Mouse (Mus musculus): ENCODE measurements at regions not wholly inside any gene's neighbourhood (a gene's known extent, or its start where the extent isn't known, plus 50 kb on each side); places are given as distances from the start of the nearest gene placed in this dataset.

- Histone ChIP-seq H3K4me1 (ENCODE audit: control insufficient read depth, insufficient read depth, low read length) (0 out of 2 replicates have a peak, but pooled peaks cover 3% of the 10 kb centered on the region), H3K27me3 (ENCODE audit: control insufficient read depth, insufficient read depth, low read length) (no peaks in the 10 kb centered on the region), H3K36me3 (ENCODE audit: control insufficient read depth, insufficient read depth, low read length) (no peaks in the 10 kb centered on the region), H3K4me3 (ENCODE audit: low read depth, low read length) (no peak overlapping the region), H3K9me3 (ENCODE audit: control insufficient read depth, low read length) (no peaks in the 10 kb centered on the region), H3K9ac (ENCODE audit: low read length) (no peak overlapping the region), H3K27ac (ENCODE audit: low read depth, low read length) (no peak overlapping the region), H3K4me2 (ENCODE audit: low read depth) (no peak overlapping the region)
- DNase-seq (ENCODE audit: low spot score), result peak; percentile 80
- 11% methylated on average over 9 of the region's 9 CpGs for WGBS
- ATAC-seq (ENCODE audit: insufficient read depth, low FRiP score, low TSS enrichment), result peak; percentile 67; the same call in 1 of the 2 replicates
Observed at GRCm38 (mm10) chr1:57205198-57205987, 172.0 kb upstream of the 1700066M21Rik start.

- Histone ChIP-seq H3K27me3 (ENCODE audit: control insufficient read depth, insufficient read depth, low read length) (no peaks in the 10 kb centered on the region), H3K36me3 (ENCODE audit: control insufficient read depth, insufficient read depth, low read length) (no peaks in the 10 kb centered on the region), H3K4me2 (ENCODE audit: low read depth) (no peak overlapping the region), H3K4me1 (ENCODE audit: control insufficient read depth, insufficient read depth, low read length) (0 out of 2 replicates have a peak, but pooled peaks cover 3% of the 10 kb centered on the region), H3K9me3 (ENCODE audit: control insufficient read depth, low read length) (no peaks in the 10 kb centered on the region), H3K9ac (ENCODE audit: low read length) (no peak overlapping the region), H3K27ac (ENCODE audit: low read depth, low read length) (no peak overlapping the region), H3K4me3 (ENCODE audit: low read depth, low read length) (no peak overlapping the region)
- no peak for ATAC-seq (ENCODE audit: insufficient read depth, low FRiP score, low TSS enrichment)
- WGBS, result 77% methylated on average over 3 of the region's 3 CpGs
- DNase-seq (ENCODE audit: low spot score), result no peak
Observed at GRCm38 (mm10) chr1:57206496-57206895, 170.9 kb upstream of the 1700066M21Rik start.

- no peaks in the 10 kb centered on the region for H3K27me3 ChIP-seq (ENCODE audit: control insufficient read depth, insufficient read depth, low read length)
- H3K27ac ChIP-seq (ENCODE audit: low read depth, low read length), result no peak overlapping the region
- H3K4me1 ChIP-seq (ENCODE audit: control insufficient read depth, insufficient read depth, low read length), result 0 out of 2 replicates have a peak, but pooled peaks cover 3% of the 10 kb centered on the region
- 19% methylated on average over 1 of the region's 1 CpGs for WGBS
- H3K9ac ChIP-seq (ENCODE audit: low read length), result no peak overlapping the region
- no peaks in the 10 kb centered on the region for H3K9me3 ChIP-seq (ENCODE audit: control insufficient read depth, low read length)
- H3K4me2 ChIP-seq (ENCODE audit: low read depth), result no peak overlapping the region
- no peak for ATAC-seq (ENCODE audit: insufficient read depth, low FRiP score, low TSS enrichment)
- no peak for DNase-seq (ENCODE audit: low spot score)
- no peak overlapping the region for H3K4me3 ChIP-seq (ENCODE audit: low read depth, low read length)
- no peaks in the 10 kb centered on the region for H3K36me3 ChIP-seq (ENCODE audit: control insufficient read depth, insufficient read depth, low read length)
Observed at GRCm38 (mm10) chr1:57206944-57207343, 170.5 kb upstream of the 1700066M21Rik start.

- H3K4me2 ChIP-seq (ENCODE audit: low read depth), result no peak overlapping the region
- no peak overlapping the region for H3K27ac ChIP-seq (ENCODE audit: low read depth, low read length)
- H3K36me3 ChIP-seq (ENCODE audit: control insufficient read depth, insufficient read depth, low read length), result no peaks in the 10 kb centered on the region
- H3K4me1 ChIP-seq (ENCODE audit: control insufficient read depth, insufficient read depth, low read length), result 0 out of 2 replicates have a peak, but pooled peaks cover 3% of the 10 kb centered on the region
- H3K9ac ChIP-seq (ENCODE audit: low read length), result no peak overlapping the region
- H3K4me3 ChIP-seq (ENCODE audit: low read depth, low read length), result no peak overlapping the region
- WGBS, result 86% methylated on average over 9 of the region's 9 CpGs
- H3K27me3 ChIP-seq (ENCODE audit: control insufficient read depth, insufficient read depth, low read length), result no peaks in the 10 kb centered on the region
- ATAC-seq (ENCODE audit: insufficient read depth, low FRiP score, low TSS enrichment), result no peak
- H3K9me3 ChIP-seq (ENCODE audit: control insufficient read depth, low read length), result no peaks in the 10 kb centered on the region
- DNase-seq (ENCODE audit: low spot score), result no peak
Observed at GRCm38 (mm10) chr1:57208415-57208814, 169.0 kb upstream of the 1700066M21Rik start.

GRCm38 (mm10) chr1:57209281-57209680, 168.1 kb upstream of the 1700066M21Rik start:
- ATAC-seq (ENCODE audit: insufficient read depth, low FRiP score, low TSS enrichment) (no peak), DNase-seq (ENCODE audit: low spot score) (no peak)
- H3K27ac ChIP-seq (ENCODE audit: low read depth, low read length), result no peak overlapping the region
- no peak overlapping the region for H3K4me2 ChIP-seq (ENCODE audit: low read depth)
- H3K36me3 ChIP-seq (ENCODE audit: control insufficient read depth, insufficient read depth, low read length), result no peaks in the 10 kb centered on the region
- no peaks in the 10 kb centered on the region for H3K9me3 ChIP-seq (ENCODE audit: control insufficient read depth, low read length)
- H3K9ac ChIP-seq (ENCODE audit: low read length), result no peak overlapping the region
- 71% methylated on average over 2 of the region's 2 CpGs for WGBS
- H3K4me3 ChIP-seq (ENCODE audit: low read depth, low read length), result no peak overlapping the region
- H3K27me3 ChIP-seq (ENCODE audit: control insufficient read depth, insufficient read depth, low read length), result no peaks in the 10 kb centered on the region
- H3K4me1 ChIP-seq (ENCODE audit: control insufficient read depth, insufficient read depth, low read length), result peaks cover 3% of the 10 kb centered on the region; the same call in 1 of the 2 replicates

GRCm38 (mm10) chr1:57211046-57211445, 166.4 kb upstream of the 1700066M21Rik start:
- no peaks in the 10 kb centered on the region for H3K27me3 ChIP-seq (ENCODE audit: control insufficient read depth, insufficient read depth, low read length)
- no peak for ATAC-seq (ENCODE audit: insufficient read depth, low FRiP score, low TSS enrichment)

GRCm38 (mm10) chr1:57213428-57213874, 164.0 kb upstream of the 1700066M21Rik start:
- no peaks in the 10 kb centered on the region for H3K36me3 ChIP-seq (ENCODE audit: control insufficient read depth, insufficient read depth, low read length)
- 43% methylated on average over 16 of the region's 16 CpGs for WGBS
- H3K9ac ChIP-seq (ENCODE audit: low read length), result no peak overlapping the region
- ATAC-seq (ENCODE audit: insufficient read depth, low FRiP score, low TSS enrichment) (peak; percentile 25; the same call in 1 of the 2 replicates), DNase-seq (ENCODE audit: low spot score) (peak; percentile 51)
- no peaks in the 10 kb centered on the region for H3K9me3 ChIP-seq (ENCODE audit: control insufficient read depth, low read length)
- H3K27me3 ChIP-seq (ENCODE audit: control insufficient read depth, insufficient read depth, low read length), result no peaks in the 10 kb centered on the region
- H3K4me1 ChIP-seq (ENCODE audit: control insufficient read depth, insufficient read depth, low read length), result peaks cover 8% of the 10 kb centered on the region; the same call in 1 of the 2 replicates
- no peak overlapping the region for H3K4me3 ChIP-seq (ENCODE audit: low read depth, low read length)
- no peak overlapping the region for H3K4me2 ChIP-seq (ENCODE audit: low read depth)
- no peak overlapping the region for H3K27ac ChIP-seq (ENCODE audit: low read depth, low read length)

More at GRCm38 (mm10) chr1:57211046-57211445, 166.4 kb upstream of the 1700066M21Rik start:
- Histone ChIP-seq H3K4me2 (ENCODE audit: low read depth) (no peak overlapping the region), H3K9ac (ENCODE audit: low read length) (no peak overlapping the region), H3K36me3 (ENCODE audit: control insufficient read depth, insufficient read depth, low read length) (no peaks in the 10 kb centered on the region), H3K4me3 (ENCODE audit: low read depth, low read length) (no peak overlapping the region), H3K27ac (ENCODE audit: low read depth, low read length) (no peak overlapping the region), H3K9me3 (ENCODE audit: control insufficient read depth, low read length) (no peaks in the 10 kb centered on the region), H3K4me1 (ENCODE audit: control insufficient read depth, insufficient read depth, low read length) (peaks cover 3% of the 10 kb centered on the region; the same call in 1 of the 2 replicates)
- WGBS, result 66% methylated on average over 2 of the region's 2 CpGs
- no peak for DNase-seq (ENCODE audit: low spot score)

- Histone ChIP-seq H3K27ac (ENCODE audit: low read depth, low read length) (no peak overlapping the region), H3K27me3 (ENCODE audit: control insufficient read depth, insufficient read depth, low read length) (no peaks in the 10 kb centered on the region), H3K4me2 (ENCODE audit: low read depth) (no peak overlapping the region), H3K4me3 (ENCODE audit: low read depth, low read length) (no peak overlapping the region), H3K36me3 (ENCODE audit: control insufficient read depth, insufficient read depth, low read length) (no peaks in the 10 kb centered on the region), H3K9me3 (ENCODE audit: control insufficient read depth, low read length) (no peaks in the 10 kb centered on the region), H3K9ac (ENCODE audit: low read length) (no peak overlapping the region), H3K4me1 (ENCODE audit: control insufficient read depth, insufficient read depth, low read length) (peaks cover 11% of the 10 kb centered on the region; the same call in 1 of the 2 replicates)
- ATAC-seq (ENCODE audit: insufficient read depth, low FRiP score, low TSS enrichment) (no peak), DNase-seq (ENCODE audit: low spot score) (no peak)
- WGBS, result 55% methylated on average over 2 of the region's 2 CpGs
Observed at GRCm38 (mm10) chr1:57214266-57214665, 163.2 kb upstream of the 1700066M21Rik start.

- Histone ChIP-seq H3K9ac (ENCODE audit: low read length) (no peak overlapping the region), H3K27me3 (ENCODE audit: control insufficient read depth, insufficient read depth, low read length) (no peaks in the 10 kb centered on the region), H3K27ac (ENCODE audit: low read depth, low read length) (peak overlapping the region; percentile 29; the same call in 1 of the 2 replicates), H3K4me1 (ENCODE audit: control insufficient read depth, insufficient read depth, low read length) (peaks cover 11% of the 10 kb centered on the region; the same call in 1 of the 2 replicates), H3K4me2 (ENCODE audit: low read depth) (no peak overlapping the region), H3K36me3 (ENCODE audit: control insufficient read depth, insufficient read depth, low read length) (no peaks in the 10 kb centered on the region), H3K9me3 (ENCODE audit: control insufficient read depth, low read length) (no peaks in the 10 kb centered on the region), H3K4me3 (ENCODE audit: low read depth, low read length) (no peak overlapping the region)
- DNase-seq (ENCODE audit: low spot score) (no peak), ATAC-seq (ENCODE audit: insufficient read depth, low FRiP score, low TSS enrichment) (no peak)
- 63% methylated on average over 8 of the region's 8 CpGs for WGBS
Observed at GRCm38 (mm10) chr1:57217656-57218055, 159.8 kb upstream of the 1700066M21Rik start.
